Comparison of ENCODE assay signal across 26 mouse cellular contexts in the genomic region with DNA sequence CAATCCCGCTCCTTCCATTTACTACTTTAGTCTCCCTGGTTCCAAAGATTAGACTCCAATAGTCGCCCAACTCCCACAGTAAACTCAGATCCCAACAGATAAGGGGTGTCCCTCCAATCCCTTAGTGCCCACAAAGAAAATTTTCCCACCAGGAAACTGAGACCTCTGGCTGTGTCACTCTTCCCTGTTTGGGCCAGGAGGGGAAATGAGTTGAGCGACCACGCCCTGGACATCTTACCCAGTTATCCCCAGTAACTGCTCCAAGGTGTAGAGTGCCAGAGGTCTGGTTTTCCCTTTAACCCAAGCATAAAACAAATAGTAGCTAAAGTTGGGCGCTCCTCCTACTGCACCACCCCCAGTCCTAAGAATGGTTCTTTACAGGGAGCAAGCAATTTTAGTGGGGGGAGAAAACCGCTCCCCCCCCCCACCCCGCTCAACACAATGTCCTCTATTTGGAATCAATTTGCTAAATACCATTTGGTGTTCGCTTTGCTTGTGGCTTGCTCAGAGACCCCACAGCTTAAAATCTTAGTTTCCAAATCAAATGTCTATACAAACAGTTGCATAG. TPM values are rescaled to one million over a fixed set of nuclear protein-coding genes. Genes with fewer than 3 reads are reported as not detected.
DNase-seq lines count a peak whose midpoint lies in the region; ATAC-seq lines count a peak whose summit lies in the region.
"Had no signal": no experiment of that assay in that cellular context is flagged by ENCODE, and none has a peak within 500 bp of the region (broad histone marks: within the 10 kb centered on the region; RNA-seq: fewer than 3 reads in every experiment).

No protein-coding gene starts in this region.

- ATAC-seq in forebrain, embryonic 12.5 days (ENCODE audit: low FRiP score), result no peak
- no peak for ATAC-seq in forebrain, embryonic 14.5 days
- ATAC-seq in limb, embryonic 11.5 days (ENCODE audit: insufficient number of reproducible peaks, low FRiP score, low TSS enrichment, low read depth), result no peak
- ATAC-seq in midbrain, embryonic 16.5 days, result no peak
- ATAC-seq: intestine, embryonic 16.5 days; liver, embryonic 12.5 days had no signal

- H3K36me3 ChIP-seq in forebrain, embryonic 12.5 days (replicated peaks), result no peaks in the 10 kb centered on the region
- H3K36me3 ChIP-seq in forebrain, embryonic 14.5 days (ENCODE audit: control insufficient read depth, insufficient read depth, low read length), result no peaks in the 10 kb centered on the region
- no peaks in the 10 kb centered on the region for H3K36me3 ChIP-seq in limb, embryonic 11.5 days (ENCODE audit: control insufficient read depth, insufficient read depth, low read length)
- no peaks in the 10 kb centered on the region for H3K36me3 ChIP-seq in midbrain, embryonic 16.5 days (ENCODE audit: control insufficient read depth, insufficient read depth, low read length)
- H3K36me3 ChIP-seq in heart, embryonic 10.5 days, result no peaks in the 10 kb centered on the region
- H3K36me3 ChIP-seq: embryonic facial prominence, embryonic 13.5 days; liver, embryonic 12.5 days had no signal

- H3K4me1 ChIP-seq in forebrain, embryonic 12.5 days, result peaks cover 90% of the 10 kb centered on the region
- peaks cover 4% of the 10 kb centered on the region for H3K4me1 ChIP-seq in forebrain, embryonic 14.5 days (ENCODE audit: control insufficient read depth, insufficient read depth, low read length)
- peaks cover 4% of the 10 kb centered on the region; the same call in 1 of the 2 replicates for H3K4me1 ChIP-seq in limb, embryonic 11.5 days (ENCODE audit: control insufficient read depth, insufficient read depth, low read length)
- no peaks in the 10 kb centered on the region; the same call in 1 of the 2 replicates for H3K4me1 ChIP-seq in midbrain, embryonic 16.5 days (ENCODE audit: control insufficient read depth, insufficient read depth, low read length)
- H3K4me1 ChIP-seq in heart, embryonic 10.5 days, result peaks cover 10% of the 10 kb centered on the region
- H3K4me1 ChIP-seq: liver, embryonic 12.5 days had no signal

- H3K4me3 ChIP-seq in forebrain, embryonic 12.5 days (replicated peaks), result no peak overlapping the region
- no peak overlapping the region for H3K4me3 ChIP-seq in forebrain, embryonic 14.5 days (ENCODE audit: low read depth, low read length)
- H3K4me3 ChIP-seq in limb, embryonic 11.5 days (ENCODE audit: low read depth, low read length), result no peak overlapping the region
- H3K4me3 ChIP-seq in midbrain, embryonic 16.5 days (ENCODE audit: low read depth, low read length), result no peak overlapping the region
- H3K4me3 ChIP-seq in heart, embryonic 10.5 days, result no peak overlapping the region
- H3K4me3 ChIP-seq: embryonic facial prominence, embryonic 13.5 days; left cerebral cortex, adult 2 months; liver, embryonic 12.5 days had no signal

- DNase-seq in forebrain, embryonic 14.5 days (ENCODE audit: low spot score), result no peak
- DNase-seq in ZHBTc4 (ENCODE audit: low read depth, low spot score), result peak; percentile 14
- DNase-seq in limb, embryonic 11.5 days (ENCODE audit: low spot score), result peak; percentile 33
- no peak for DNase-seq in urinary bladder, postnatal 10 days (ENCODE audit: low spot score)
- DNase-seq in heart, embryonic 10.5 days (ENCODE audit: low spot score), result no peak
- no peak for DNase-seq in layer of hippocampus, postnatal 10 days (ENCODE audit: low spot score in 2 of 2)
- DNase-seq: adrenal gland, adult 2 months; cerebellum, adult 9-10 months; gastrocnemius, postnatal 14 days; kidney, postnatal 36 days; left cerebral cortex, postnatal 4 days; lung, adult 2 months; lung, postnatal 36 days had no signal

- H3K9ac ChIP-seq in forebrain, embryonic 12.5 days, result no peak overlapping the region
- H3K9ac ChIP-seq in forebrain, embryonic 14.5 days (ENCODE audit: low read length), result no peak overlapping the region
- H3K9ac ChIP-seq in limb, embryonic 11.5 days (ENCODE audit: low read length), result no peak overlapping the region
- H3K9ac ChIP-seq in midbrain, embryonic 16.5 days (ENCODE audit: low read depth, low read length), result no peak overlapping the region
- H3K9ac ChIP-seq: embryonic facial prominence, embryonic 13.5 days; liver, embryonic 12.5 days had no signal

- peak overlapping the region; percentile 42; the same call in 1 of the 2 replicates for H3K4me2 ChIP-seq in forebrain, embryonic 12.5 days
- H3K4me2 ChIP-seq in forebrain, embryonic 14.5 days (ENCODE audit: low read length), result no peak overlapping the region
- no peak overlapping the region for H3K4me2 ChIP-seq in limb, embryonic 11.5 days (ENCODE audit: low read depth, severe bottlenecking)
- peak overlapping the region; percentile 37; the same call in 1 of the 2 replicates for H3K4me2 ChIP-seq in midbrain, embryonic 16.5 days (ENCODE audit: low read length)
- H3K4me2 ChIP-seq: embryonic facial prominence, embryonic 13.5 days; liver, embryonic 12.5 days had no signal

- H3K27me3 ChIP-seq in forebrain, embryonic 12.5 days, result peaks cover 94% of the 10 kb centered on the region
- peaks cover 94% of the 10 kb centered on the region for H3K27me3 ChIP-seq in forebrain, embryonic 14.5 days (replicated peaks; ENCODE audit: control insufficient read depth, insufficient read depth, low read length)
- H3K27me3 ChIP-seq in limb, embryonic 11.5 days (ENCODE audit: control insufficient read depth, insufficient read depth, low read length), result peaks cover 95% of the 10 kb centered on the region
- H3K27me3 ChIP-seq in midbrain, embryonic 16.5 days (ENCODE audit: control insufficient read depth, insufficient read depth, low read depth, low read length), result peaks cover 30% of the 10 kb centered on the region
- peaks cover 99% of the 10 kb centered on the region for H3K27me3 ChIP-seq in heart, embryonic 10.5 days (ENCODE audit: insufficient read depth, poor library complexity, severe bottlenecking)
- H3K27me3 ChIP-seq: CH12.LX had no signal

- under 1% methylated on average over 8 of the region's 8 CpGs for WGBS in forebrain, embryonic 12.5 days
- under 1% methylated on average over 8 of the region's 8 CpGs for WGBS in forebrain, embryonic 14.5 days
- WGBS in limb, embryonic 11.5 days, result 2% methylated on average over 8 of the region's 8 CpGs
- 3% methylated on average over 8 of the region's 8 CpGs for WGBS in midbrain, embryonic 16.5 days
- under 1% methylated on average over 8 of the region's 8 CpGs for WGBS in heart, embryonic 10.5 days

- no peak overlapping the region for H3K27ac ChIP-seq in forebrain, embryonic 12.5 days
- H3K27ac ChIP-seq in forebrain, embryonic 14.5 days (ENCODE audit: low read depth, low read length), result no peak overlapping the region
- H3K27ac ChIP-seq in limb, embryonic 11.5 days (replicated peaks; ENCODE audit: low read depth, low read length), result no peak overlapping the region
- H3K27ac ChIP-seq in midbrain, embryonic 16.5 days (ENCODE audit: low read length), result no peak overlapping the region
- H3K27ac ChIP-seq in heart, embryonic 10.5 days, result no peak overlapping the region
- H3K27ac ChIP-seq: embryonic facial prominence, embryonic 13.5 days; left cerebral cortex, adult 2 months; liver, embryonic 12.5 days had no signal

- no peaks in the 10 kb centered on the region for H3K9me3 ChIP-seq in forebrain, embryonic 12.5 days
- no peaks in the 10 kb centered on the region for H3K9me3 ChIP-seq in forebrain, embryonic 14.5 days (replicated peaks; ENCODE audit: control insufficient read depth, low read length)
- no peaks in the 10 kb centered on the region for H3K9me3 ChIP-seq in limb, embryonic 11.5 days (ENCODE audit: control insufficient read depth, low read length)
- no peaks in the 10 kb centered on the region for H3K9me3 ChIP-seq in midbrain, embryonic 16.5 days (replicated peaks; ENCODE audit: control insufficient read depth, low read length, poor library complexity, severe bottlenecking)
- H3K9me3 ChIP-seq in heart, embryonic 10.5 days, result no peaks in the 10 kb centered on the region
- H3K9me3 ChIP-seq: embryonic facial prominence, embryonic 13.5 days; liver, embryonic 12.5 days had no signal

RNA-seq across cellular contexts. Expression of a gene that starts 4.8 kb away (rescaled TPM):
- 2.8 and 3.6 TPM in 2 replicates for polyA plus RNA-seq in forebrain, embryonic 12.5 days (2016; fragmentation: Nextera tagmentation; extraction: Ambion mirVana)
- polyA plus RNA-seq in forebrain, embryonic 14.5 days (2014; fragmentation: Nextera tagmentation; extraction: Ambion mirVana), result 2.2 and 2.5 TPM in 2 replicates
- 0.06 and 0.09 TPM in 2 replicates for polyA plus RNA-seq in limb, embryonic 11.5 days (2014; fragmentation: Nextera tagmentation; extraction: Ambion mirVana)
- 12.0 and 15.4 TPM in 2 replicates for polyA plus RNA-seq in midbrain, embryonic 16.5 days (2015; fragmentation: Nextera tagmentation; extraction: Ambion mirVana)
- polyA plus RNA-seq in heart, embryonic 10.5 days (2016; fragmentation: Nextera tagmentation; extraction: Ambion mirVana), result not detected in 2 replicates
- under 1 TPM in 1 of 2 experiments, not detected in 1; 0.11 TPM for total RNA-seq in layer of hippocampus, postnatal 10 days (2021)
- total RNA-seq: adrenal gland, adult 2 months; CH12.LX; common myeloid progenitor, adult 5-6 weeks; gastrocnemius, postnatal 14 days; heart, adult 8-10 months; hematopoietic stem cell, adult 5-6 weeks; left cerebral cortex, adult 2 months had no signal
- polyA plus RNA-seq: adrenal gland, adult 2 months; frontal cortex, adult 2 months; heart, embryonic 16.5 days; intestine, embryonic 16.5 days; liver, embryonic 12.5 days; lung, adult 2 months; stomach, embryonic 16.5 days had no signal

Comparison
In these comparisons a context has a peak if more than half of its experiments do, and no peak if none do; other contexts are left out.
1. H3K4me2 ChIP-seq: peak in forebrain, embryonic 12.5 days (single experiment) and midbrain, embryonic 16.5 days (single experiment); none in forebrain, embryonic 14.5 days (single experiment) and limb, embryonic 11.5 days (single experiment).
2. DNase-seq: peak in ZHBTc4 (single experiment) and limb, embryonic 11.5 days (single experiment); none in forebrain, embryonic 14.5 days (single experiment), urinary bladder, postnatal 10 days (single experiment), heart, embryonic 10.5 days (single experiment) and layer of hippocampus, postnatal 10 days (0 of 2).